Mouse (Mus musculus): ENCODE data around the gene Wdr86.
A peak's percentile ranks its signal among the peaks of the same experiment; 100 is the strongest.
"Not testable (repeated sequence)": the region's sequence is repeated elsewhere in the genome, so short reads cannot be mapped to it uniquely, and the experiment has no call there.

The Wdr86 gene

GRCm38 (mm10) chr5:24730488-24730871, at the start of gene Wdr86:
Wdr86 (minus strand) TSS chr5:24730727.
- no peak for DNase-seq (ENCODE audit: extremely low read depth, low read depth)

- peak; percentile 51 for DNase-seq (ENCODE audit: extremely low read depth, low read depth)
Observed at GRCm38 (mm10) chr5:24779881-24780512, 49.5 kb upstream of the Wdr86 start.

GRCm38 (mm10) chr5:24779321-24779720, 48.8 kb upstream of the Wdr86 start:
- no peak for DNase-seq (ENCODE audit: extremely low read depth, low read depth)

- no peak for DNase-seq (ENCODE audit: extremely low read depth, low read depth)
Observed at GRCm38 (mm10) chr5:24778843-24779140, 48.3 kb upstream of the Wdr86 start.

- DNase-seq (ENCODE audit: extremely low read depth, low read depth) = no peak
Observed at GRCm38 (mm10) chr5:24778082-24778842, 47.7 kb upstream of the Wdr86 start.

- no peak for DNase-seq (ENCODE audit: extremely low read depth, low read depth)
Observed at GRCm38 (mm10) chr5:24776681-24777080, 46.2 kb upstream of the Wdr86 start.

- not testable (repeated sequence) for DNase-seq (ENCODE audit: extremely low read depth, low read depth)
Observed at GRCm38 (mm10) chr5:24774549-24774948, 44.0 kb upstream of the Wdr86 start.

- no peak for DNase-seq (ENCODE audit: extremely low read depth, low read depth)
Observed at GRCm38 (mm10) chr5:24757816-24758215, 27.3 kb upstream of the Wdr86 start, which contains the start of gene Crygn. Crygn (minus strand) TSS chr5:24758008.

- DNase-seq (ENCODE audit: extremely low read depth, low read depth) = no peak
Observed at GRCm38 (mm10) chr5:24756931-24757330, 26.4 kb upstream of the Wdr86 start.

GRCm38 (mm10) chr5:24752175-24752498, 21.6 kb upstream of the Wdr86 start:
- peak; percentile 17 for DNase-seq (ENCODE audit: extremely low read depth, low read depth)

- peak; percentile 57 for DNase-seq (ENCODE audit: extremely low read depth, low read depth)
Observed at GRCm38 (mm10) chr5:24751305-24752174, 21.0 kb upstream of the Wdr86 start.

GRCm38 (mm10) chr5:24750321-24751304, 20.1 kb upstream of the Wdr86 start:
- DNase-seq (ENCODE audit: extremely low read depth, low read depth) = peak; percentile 67

- no peak for DNase-seq (ENCODE audit: extremely low read depth, low read depth)
Observed at GRCm38 (mm10) chr5:24749731-24750130, 19.2 kb upstream of the Wdr86 start.

- no peak for DNase-seq (ENCODE audit: extremely low read depth, low read depth)
Observed at GRCm38 (mm10) chr5:24747533-24747932, 17.0 kb upstream of the Wdr86 start.

- DNase-seq (ENCODE audit: extremely low read depth, low read depth) = no peak
Observed at GRCm38 (mm10) chr5:24743956-24744355, 13.4 kb upstream of the Wdr86 start.

- DNase-seq (ENCODE audit: extremely low read depth, low read depth) = no peak
Observed at GRCm38 (mm10) chr5:24741172-24741885, 10.8 kb upstream of the Wdr86 start.

- no peak for DNase-seq (ENCODE audit: extremely low read depth, low read depth)
Observed at GRCm38 (mm10) chr5:24739141-24739753, 8.7 kb upstream of the Wdr86 start.

- DNase-seq (ENCODE audit: extremely low read depth, low read depth) = no peak
Observed at GRCm38 (mm10) chr5:24738517-24738916, 8.0 kb upstream of the Wdr86 start.

GRCm38 (mm10) chr5:24737595-24737994, 7.1 kb upstream of the Wdr86 start:
- no peak for DNase-seq (ENCODE audit: extremely low read depth, low read depth)

Measured in MEL-GATA-1-ER (cell line).